Mouse (Mus musculus) monocyte, adult 2 months (primary cell): Measurements from ENCODE around the gene Ackr3.

Experiments used
- DNase-seq, 2 experiments: peaks; one replicate each; pipeline ENCODE4 v3.0.0; 2022; ENCODE audit warnings: low spot score in 2 of 2, low read depth in 1 of 2

Gene Ackr3

DNA sequence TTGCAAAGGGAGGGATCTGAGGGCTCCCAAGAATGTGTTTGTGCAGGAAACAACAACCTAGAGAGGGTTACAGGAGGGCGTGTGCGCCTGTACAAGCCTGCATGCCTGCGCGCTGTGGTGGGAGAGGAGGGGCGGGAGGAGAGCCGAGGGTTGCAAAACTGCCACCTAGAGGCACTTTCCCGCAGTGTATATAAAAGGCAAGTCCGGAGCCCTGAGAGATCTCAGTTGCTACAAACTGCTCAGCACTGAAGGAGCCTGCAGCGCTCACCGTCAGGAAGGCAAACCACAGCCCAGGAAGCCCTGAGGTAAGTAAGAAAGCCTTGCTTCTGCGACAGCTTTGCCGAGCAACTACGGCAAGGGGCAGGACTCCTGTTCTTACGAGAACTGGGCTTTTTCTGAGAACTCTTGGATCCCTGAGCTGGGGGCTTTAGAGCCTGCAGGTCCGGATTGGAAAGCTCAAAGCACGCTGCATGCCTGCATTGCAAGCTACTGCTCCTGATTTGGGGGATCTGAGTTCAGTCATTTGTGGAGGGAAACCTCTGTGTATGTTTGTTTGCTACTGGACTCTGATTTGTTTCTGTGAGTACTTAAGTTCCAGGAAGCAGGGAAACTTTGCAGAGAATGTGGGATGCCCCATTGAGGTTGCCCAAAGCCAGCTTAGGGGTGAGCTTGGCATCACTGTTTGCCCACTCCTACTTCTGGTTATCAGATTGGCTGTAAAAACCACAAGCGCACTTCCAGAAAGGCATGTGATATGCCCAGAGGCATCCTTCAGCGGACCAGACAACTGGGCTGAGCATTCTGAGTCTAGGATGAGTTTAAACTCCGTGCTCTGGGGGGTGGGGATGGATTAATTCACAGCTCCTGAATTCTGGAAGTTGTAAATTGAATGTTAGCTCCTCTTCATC lies at the start of gene Ackr3:
Ackr3 (plus strand) TSS at position 198 of the 908 bp plus-strand sequence.
- no peak for DNase-seq

DNA sequence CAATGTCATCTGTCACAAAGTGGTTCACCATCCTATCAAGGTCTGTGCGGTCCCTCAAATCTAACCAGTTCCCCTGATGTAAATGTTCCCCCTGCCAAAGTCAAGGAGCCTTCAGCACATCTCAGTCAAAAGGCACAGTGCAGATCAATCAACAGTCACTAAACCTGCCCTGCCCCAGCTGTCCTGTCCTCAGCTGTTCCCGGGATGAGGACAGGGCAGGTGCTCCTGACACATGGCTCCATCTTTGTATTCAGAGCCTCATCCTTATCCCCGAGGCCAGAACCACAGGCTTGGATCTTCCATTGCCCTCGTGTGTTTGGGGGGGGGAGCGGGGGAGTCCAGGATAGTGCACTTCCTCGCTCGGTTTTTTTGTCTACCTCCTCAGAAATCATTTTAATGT lies 47.2 kb upstream of the Ackr3 start:
- no peak for DNase-seq

DNA sequence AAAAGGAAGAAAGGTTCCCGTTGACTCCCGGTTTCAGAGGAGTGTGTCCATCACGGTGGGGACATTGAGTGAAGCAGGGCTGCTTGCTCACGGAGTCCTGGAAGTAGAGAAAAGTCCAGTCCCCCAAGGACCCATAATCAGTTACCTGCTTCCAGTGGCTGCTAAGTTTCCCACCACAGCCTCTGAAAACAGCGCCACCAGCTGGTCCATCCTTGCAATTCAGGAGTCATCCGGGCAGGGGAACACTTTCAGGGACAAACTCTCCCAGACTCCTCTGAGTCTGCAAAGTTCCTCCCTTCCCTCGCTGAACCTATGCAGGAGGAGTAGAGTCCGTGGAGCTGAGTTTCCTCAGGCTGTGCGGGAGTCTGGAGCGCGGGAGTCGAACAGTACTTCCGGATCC lies 43.9 kb upstream of the Ackr3 start:
- DNase-seq: no peak

DNA sequence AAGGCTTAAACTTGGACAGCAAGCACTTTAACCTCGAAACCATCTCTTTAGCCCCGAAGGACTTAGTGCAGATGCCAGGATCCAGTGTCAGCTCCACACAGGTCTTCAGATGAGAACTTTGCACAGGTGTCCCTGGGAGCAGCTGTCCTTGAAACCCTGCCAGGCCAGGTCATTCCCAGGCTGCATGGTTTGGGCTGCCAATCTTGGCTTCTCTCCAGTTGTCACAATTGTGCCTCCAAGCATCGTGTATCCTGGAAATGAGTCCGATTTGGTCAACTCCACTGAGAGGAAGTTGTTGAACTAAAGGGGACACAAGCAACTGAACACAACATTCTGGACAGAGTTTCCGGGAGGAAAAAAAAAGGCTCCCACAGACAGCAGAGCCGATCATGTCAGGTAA lies 42.2 kb upstream of the Ackr3 start:
- DNase-seq: no peak

DNA sequence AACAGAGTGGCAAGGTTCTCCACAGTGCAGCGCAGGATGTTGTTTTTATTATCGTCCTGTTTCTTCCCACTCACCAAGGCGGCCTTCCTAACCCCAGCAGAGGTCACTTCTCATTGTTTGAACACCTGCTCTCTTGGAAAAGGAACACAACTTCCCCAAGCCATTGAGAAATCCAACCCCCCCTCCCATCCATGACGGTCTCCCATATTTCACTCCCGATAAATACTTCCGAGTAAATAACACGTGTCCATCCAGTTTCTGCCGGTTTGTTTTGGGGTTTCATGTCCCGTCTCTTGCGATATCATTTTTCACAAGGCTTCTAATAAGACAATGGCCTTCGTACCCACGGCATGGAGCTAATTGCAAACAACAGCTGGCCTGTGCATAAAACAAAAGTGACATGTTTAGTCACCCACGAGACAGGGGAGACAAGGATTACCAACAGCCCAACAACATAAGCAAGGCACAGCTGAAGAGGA lies 41.4 kb upstream of the Ackr3 start:
- DNase-seq: no peak

DNA sequence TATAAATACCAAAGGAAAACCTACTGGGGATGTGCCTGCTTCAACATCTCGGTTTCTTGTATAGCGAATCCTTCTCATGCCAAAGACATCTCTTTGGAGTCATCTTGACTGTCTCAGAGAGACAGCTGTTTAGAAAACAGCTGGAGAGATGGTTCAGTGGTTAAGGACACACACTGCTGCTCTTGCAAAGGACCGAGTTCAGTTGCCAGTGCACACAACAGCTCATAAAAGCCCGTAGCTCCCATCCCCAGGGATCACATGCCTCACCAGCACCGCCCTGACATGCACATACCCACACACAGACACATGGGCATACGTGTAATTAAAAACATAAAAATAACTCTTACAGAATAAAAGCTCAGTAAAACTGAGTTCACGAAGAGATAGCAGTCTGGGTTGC lies 40.6 kb upstream of the Ackr3 start:
- no peak for DNase-seq

DNA sequence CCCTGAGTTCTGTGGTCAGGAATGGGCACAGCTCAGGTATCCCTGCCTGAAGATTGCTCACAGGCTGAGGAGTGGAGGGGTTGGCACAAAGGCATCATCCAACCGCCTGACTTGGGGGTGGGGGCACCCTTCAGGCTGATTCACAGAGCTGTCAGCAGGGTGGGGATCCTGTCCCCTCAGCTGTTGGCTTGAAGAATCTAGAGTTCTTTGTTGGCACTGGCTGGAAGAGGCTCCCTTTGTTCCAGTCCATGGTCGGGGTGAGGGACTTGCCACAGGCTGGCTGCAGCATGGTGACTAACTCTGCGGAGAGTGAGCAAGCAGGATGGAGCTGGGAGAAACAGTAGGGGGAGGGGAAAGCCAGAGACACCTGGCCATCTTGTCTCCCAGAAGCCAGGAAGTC lies 39.5 kb upstream of the Ackr3 start:
- DNase-seq: no peak

DNA sequence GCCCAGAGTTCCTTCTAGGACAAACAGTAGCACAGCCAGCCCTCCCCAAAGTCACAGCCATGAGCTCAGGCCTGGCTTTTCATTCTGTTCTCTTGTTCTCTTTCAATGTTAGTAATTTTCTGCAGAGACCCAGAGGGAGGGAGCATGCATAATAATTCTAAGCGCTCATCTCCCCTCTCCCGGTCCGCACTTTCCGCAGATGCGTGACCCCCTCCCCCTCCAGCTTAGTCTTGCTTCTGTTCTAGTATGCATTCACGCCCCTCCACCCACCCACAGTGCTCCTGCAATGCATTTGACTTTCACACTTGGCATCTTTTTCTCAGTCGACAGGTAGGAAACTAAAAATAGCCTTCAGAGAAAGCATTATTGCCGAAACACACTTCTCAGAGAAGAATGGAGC lies 29.4 kb upstream of the Ackr3 start:
- DNase-seq: no peak

DNA sequence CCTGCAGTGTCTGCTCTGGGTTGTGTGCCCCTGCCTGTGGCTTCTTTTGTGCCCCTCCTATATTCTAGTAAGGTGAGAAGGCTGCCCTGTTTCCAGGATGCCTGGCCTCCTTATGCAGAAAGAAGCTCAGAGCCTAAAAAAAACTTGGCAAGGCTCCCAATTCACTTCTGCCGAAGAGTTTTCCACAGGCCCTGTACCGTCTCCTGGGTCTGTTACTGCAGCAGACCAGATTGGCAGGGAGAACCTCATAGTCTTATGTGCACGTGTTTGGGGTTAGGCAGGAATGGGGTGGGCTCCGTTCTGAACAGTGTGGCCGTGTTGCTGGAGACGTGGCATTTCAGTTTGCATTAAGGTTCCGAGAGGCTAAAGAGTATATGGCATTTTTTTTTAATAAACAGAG lies 27.6 kb upstream of the Ackr3 start:
- no peak for DNase-seq

DNA sequence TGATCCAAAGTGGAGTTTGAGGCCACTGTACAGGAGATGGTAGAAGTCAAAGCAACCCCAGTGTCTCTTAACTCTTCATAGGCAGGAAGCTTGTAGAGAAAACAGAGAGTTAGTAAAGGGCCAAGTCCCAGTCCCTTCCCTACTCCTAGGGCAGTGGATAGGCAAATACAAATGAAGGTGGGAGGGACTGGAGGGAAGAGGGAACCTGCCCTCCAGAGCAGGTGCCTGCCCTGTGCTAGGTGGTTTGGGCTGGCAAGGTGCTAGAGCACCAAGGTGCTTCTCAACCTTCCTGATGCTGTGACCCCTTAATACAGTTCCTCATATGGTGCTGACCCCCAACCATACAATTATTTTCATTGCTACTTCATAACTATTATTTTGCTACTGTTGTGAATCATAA lies 26.2 kb upstream of the Ackr3 start:
- no peak for DNase-seq

DNA sequence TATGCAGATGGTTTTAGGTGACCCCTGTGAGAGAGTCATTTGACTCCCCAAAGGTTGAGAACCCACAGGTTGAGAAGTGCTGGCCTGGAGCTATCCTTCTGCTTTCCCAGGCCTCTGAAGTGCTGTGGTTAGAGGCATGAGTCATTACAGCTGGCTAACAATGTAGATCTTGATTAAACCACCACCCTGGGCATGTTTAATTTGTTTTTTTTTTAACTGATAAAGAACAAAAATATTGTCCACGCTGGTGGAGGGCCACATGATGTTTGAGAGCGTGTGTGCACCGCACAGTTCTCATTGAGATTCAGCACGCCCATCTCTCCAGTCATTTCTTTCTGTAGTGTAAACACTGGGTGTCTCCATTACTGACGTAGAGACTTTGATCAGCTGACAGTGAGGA lies 25.8 kb upstream of the Ackr3 start:
- DNase-seq: no peak

DNA sequence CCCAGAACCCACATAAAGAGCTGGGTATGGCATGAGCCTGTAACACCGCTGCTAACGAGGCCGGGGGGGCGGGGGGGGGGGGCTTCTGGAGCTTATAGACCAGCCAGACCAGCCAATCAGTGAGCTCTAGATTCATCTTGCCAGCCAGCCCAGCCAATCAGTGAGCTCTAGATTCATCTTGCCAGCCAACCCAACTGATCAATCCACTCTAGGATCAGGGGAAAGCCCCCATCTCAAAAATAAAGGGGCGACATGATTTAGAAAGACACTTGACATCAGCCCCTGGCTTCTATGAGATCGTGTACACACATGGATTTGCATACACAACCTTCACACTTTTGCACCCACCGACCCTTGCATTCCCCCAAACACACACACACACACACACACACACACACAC lies 23.3 kb upstream of the Ackr3 start:
- DNase-seq: no peak

DNA sequence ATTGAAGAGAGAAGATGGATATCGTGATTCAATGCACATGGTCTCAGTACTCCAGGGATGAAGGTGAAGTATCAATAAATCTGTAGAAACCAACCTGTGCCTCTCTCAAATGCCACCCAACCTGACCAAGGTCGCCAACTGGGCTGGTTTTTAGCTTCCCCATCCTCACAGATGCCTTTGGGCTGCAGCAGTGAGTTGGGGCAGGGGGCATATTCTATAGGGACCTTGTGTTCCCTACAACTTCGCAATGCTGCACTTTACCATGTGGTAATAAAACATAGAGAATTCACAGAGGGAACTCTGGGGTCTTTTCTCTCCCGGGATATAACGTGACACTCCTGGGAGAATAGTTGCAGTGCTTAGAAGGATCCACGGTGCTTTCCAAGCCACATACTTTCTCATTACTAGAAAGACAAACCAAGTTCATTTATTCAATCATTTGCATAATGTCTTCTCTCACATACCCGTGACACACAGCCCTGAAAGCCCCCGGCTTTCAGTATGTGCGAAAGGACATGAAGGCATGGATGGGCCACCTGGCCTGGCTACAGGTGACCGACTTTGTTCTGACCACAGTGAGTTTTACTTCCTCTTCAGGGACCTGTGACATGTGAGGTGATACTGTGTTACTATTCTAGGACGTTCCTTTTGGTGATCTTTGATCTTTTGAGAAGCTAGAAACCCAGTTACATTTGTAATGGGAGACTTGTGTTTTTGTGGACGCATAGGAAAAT lies 22.6 kb upstream of the Ackr3 start:
- DNase-seq: no peak

DNA sequence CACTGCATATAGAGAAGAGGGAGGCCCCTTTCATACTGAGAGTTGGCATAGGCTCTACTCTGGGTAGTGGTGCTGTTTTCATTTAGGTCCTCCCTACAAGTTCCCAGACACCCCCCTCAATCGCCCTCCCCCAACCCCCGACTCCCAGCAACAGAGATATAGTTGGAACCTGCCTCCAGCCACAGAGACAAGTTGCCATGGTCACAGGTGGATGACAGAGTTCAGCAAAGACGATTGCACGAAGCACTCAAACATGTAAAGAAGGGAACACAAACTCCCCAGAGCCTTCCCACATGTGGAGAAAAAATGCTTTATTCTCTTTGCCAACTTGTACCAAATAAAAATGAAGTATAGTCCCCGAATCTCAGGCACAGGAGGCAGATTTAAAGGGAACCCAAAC lies 21.3 kb upstream of the Ackr3 start:
- no peak for DNase-seq

DNA sequence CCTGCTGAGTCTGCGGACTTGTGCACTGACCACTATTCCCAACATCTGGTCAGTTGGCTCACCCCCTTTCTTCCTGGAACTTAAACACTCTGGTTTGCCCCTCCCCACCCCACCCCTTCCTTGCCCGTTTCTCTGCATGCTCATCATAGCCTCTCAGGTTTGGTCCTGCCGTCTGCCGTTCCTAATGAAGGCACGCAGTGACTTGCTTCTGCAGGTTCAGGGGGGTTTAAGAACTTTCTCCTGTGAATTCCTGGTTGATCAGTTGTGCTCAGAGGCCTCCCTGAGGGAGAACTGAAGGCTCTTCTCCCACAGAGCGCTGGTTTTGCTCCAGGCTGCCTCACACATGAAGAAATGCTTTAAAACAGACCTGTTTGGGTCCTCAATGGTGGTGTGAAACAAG lies 20.2 kb upstream of the Ackr3 start:
- DNase-seq: no peak

DNA sequence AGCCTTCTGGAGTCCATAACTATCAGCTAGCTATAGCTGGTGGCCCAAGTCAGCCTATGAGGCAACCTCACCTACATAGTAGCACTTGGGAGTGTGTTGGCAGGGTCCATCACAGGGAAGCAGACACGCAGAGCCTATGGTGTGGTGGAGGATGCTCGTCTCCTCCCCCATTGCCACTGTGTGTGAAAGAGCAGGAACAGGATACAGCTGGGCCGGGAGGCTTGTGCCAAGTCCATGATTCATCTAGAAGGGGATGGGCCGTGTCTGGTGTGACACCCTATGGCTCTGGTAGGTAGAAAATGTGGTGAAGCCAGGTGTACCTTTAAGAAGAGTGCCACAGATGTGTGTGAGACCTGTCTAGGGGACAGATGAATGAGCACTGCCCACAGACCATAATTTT lies 17.6 kb upstream of the Ackr3 start:
- DNase-seq: no peak

DNA sequence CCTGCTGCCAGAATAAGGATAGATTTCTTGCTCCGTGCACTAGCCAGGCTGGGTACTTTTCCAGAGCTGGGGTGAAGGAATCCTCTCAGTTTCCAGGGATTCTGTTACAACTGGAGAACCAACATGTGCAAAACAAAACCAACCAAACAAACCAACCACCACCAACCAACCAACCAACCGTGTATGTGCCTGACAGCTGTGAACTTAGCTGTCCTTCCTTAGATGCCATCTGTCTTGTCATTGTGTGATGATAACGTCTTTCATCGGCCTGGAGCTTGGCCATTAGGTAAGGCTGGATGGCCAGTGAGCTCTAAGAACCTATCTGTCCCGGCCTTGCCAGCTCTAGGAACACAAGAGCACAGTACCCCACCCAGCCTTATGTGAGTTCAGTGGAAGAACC lies 16.9 kb upstream of the Ackr3 start:
- no peak for DNase-seq

DNA sequence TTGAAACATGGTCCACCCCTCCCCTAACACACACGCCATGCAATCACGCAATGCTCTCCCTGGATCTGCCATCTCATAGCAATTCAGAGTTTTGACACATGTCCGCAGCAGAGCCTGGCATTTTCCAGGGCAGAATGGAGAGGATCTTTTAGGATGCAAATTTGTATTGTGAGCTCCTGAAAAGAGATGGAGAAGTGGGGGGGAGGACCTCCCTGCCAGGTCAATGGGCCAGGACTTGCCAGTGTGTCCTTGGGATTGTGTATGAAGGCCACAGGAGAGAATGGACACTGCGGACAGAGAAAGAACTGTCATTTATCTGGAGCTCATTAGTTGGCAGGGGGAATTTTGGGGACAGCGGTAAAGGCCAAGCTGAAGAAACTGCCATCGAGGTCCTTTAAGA lies 14.7 kb upstream of the Ackr3 start:
- DNase-seq: no peak

DNA sequence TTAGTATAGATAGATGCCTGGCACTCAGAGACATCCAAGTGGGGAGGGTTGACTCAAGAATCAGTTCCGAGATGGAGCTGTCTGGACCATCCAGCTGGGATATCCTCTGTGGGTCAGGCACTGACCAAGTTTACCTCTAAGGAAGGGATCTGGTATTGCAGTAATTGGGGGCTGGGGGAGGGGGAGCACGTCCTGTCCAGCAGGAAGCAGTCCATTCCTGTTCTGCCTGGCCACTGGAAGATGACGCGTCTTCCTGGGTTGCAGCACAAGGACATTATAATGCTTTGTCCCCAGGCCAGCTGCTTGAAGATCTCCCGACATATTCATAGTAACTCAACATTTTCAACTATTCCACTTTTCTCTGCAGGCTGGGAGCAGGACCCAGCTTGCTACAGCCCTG lies 2.5 kb upstream of the Ackr3 start:
- no peak for DNase-seq

DNA sequence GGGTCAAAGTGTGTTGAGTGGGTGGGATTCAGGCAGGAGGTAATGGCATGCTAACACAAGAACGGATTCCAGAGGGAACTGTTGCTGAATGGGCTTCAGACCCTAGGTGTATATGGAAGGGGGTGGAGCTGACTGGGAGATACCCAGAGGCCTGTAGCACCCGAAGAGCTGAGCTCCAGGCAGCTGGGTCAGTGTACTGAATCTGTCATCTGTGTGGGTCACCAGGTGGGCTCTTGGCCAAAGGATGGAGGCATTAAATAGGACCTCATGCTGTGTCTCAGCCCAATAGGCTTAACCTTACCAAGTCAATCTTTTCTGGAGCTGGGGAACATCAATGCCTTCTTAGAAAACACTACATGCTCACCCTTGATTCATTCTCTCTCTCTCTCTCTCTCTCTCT lies 2.1 kb upstream of the Ackr3 start:
- DNase-seq: no peak

DNA sequence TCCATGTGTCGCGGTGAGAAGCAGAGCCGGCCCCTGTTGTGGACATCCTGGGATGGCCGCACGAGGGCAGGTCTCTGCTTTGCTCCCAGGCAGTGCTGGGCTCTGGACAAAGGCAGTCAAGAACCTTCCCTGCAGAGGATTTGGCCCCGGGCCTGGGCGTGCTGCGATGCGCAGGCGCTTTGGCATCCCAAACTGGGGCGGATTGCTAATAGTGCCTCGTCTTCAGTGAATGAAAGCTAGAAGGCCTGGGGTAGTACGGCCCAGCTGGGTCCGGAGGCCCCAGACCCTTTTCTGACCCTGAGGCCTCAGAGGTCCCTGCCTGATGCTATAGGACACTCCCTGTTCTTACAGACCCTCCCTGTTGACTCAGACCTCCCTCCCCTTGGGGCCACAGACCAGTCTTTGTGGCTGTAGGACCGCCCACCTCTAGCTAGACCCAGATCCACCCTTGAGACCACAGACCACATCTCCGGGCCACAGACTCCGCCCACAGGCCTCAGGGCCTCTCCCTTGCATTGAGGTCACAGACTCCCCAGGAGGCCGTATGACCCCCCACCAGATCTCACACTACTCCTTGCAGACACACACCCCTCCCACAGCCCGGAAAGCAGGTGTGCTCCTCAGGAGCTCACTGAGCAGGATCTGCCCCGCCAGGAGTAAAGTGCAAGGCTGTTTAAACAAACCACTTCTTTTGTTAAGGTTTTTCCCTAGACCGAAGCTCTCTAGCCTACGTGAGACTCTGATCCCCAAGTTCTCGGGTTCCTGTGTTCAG lies 1.4 kb upstream of the Ackr3 start:
- DNase-seq: no peak

DNA sequence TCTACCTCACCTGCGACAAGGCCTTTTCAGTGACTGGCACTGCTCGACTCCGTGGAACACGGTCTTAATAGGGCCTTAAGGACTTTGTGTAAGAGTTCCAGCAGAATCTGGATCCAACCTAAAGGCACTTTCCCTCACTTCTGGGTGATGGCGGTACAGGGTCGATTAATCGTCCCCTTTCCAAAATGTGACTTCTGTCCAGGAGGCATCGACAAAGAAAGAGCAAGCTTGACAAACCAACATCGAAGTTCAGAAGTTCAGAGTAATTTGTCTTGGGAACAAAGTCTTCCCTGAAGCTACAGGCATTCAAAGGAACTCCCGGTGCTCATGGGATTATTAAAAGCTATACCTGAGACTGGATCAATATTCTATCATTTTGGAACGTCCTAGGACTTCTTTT lies 439 bp upstream of the Ackr3 start:
- no peak for DNase-seq
